Mouse (Mus musculus) thymus, adult 2 months (tissue): ENCODE measurements around the gene Csnk2a1.

Experiments used
- CTCF ChIP-seq: fragments of 200-500 bp; IDR thresholded peaks from 2 replicates; pipeline ENCODE4 v1.5.1; 2012; ENCODE audit warnings: mild to moderate bottlenecking, control low read depth, low read length, moderate library complexity, borderline replicate concordance; ENCODE audit not compliant: control insufficient read depth, poor library complexity, insufficient read depth; ENCODE audit errors: extremely low read depth
- POLR2A ChIP-seq: fragments of 200-500 bp; IDR thresholded peaks from 2 replicates; pipeline ENCODE4 v1.6.1; 2012; ENCODE audit warnings: mild to moderate bottlenecking, low read length, control low read depth, moderate library complexity; ENCODE audit not compliant: control insufficient read depth, poor library complexity, insufficient read depth; ENCODE audit errors: extremely low read depth

GRCm38 (mm10) chr2:152194586-152194985 is 32.1 kb upstream of the Csnk2a1 start:
- TF ChIP-seq CTCF: no peak
- no peak for TF ChIP-seq POLR2A
